ENCODE assay signal across 17 mouse cellular contexts in genomic region chr19:3589968-3590367, GRCm38 (mm10). TPM values are rescaled to one million over a fixed set of nuclear protein-coding genes. Genes with fewer than 3 reads are reported as not detected.
DNase-seq lines count a peak whose midpoint lies in the region; ATAC-seq and TF ChIP-seq lines count a peak whose summit lies in the region.
"Had no signal": no experiment of that assay in that cellular context is flagged by ENCODE, and none has a peak within 500 bp of the region (broad histone marks: within the 10 kb centered on the region; RNA-seq: fewer than 3 reads in every experiment).

No protein-coding gene starts in this region.

- TF ChIP-seq RAD21 in MEL (IDR thresholded peaks at IDR 0.05; ENCODE audit: low read depth, low read length), result no peak

- no peak for TF ChIP-seq POLR2A in MEL (IDR thresholded peaks at IDR 0.05; ENCODE audit: control insufficient read depth in 1 of 2, insufficient read depth in 1 of 2, low read depth in 1 of 2, low read length in 2 of 2, poor library complexity in 1 of 2)

- peak overlapping the region; percentile 41 for H3K9ac ChIP-seq in MEL (ENCODE audit: control insufficient read depth, low read depth, low read length, poor library complexity, severe bottlenecking)
- H3K9ac ChIP-seq in liver, embryonic 15.5 days, result peak overlapping the region; percentile 12; the same call in 1 of the 2 replicates
- H3K9ac ChIP-seq: embryonic facial prominence, embryonic 13.5 days; forebrain, embryonic 12.5 days; forebrain, postnatal 0 days; hindbrain, embryonic 13.5 days had no signal

- no peak for TF ChIP-seq CTCF in MEL (IDR thresholded peaks at IDR 0.05 in 2 of 3, conservative IDR thresholded peaks at IDR 0.05 in 1 of 3; ENCODE audit: control insufficient read depth in 1 of 3, insufficient read depth in 1 of 3, low read depth in 2 of 3, low read length in 3 of 3, poor library complexity in 1 of 3, severe bottlenecking in 1 of 3)

- H3K36me3 ChIP-seq in MEL (ENCODE audit: control insufficient read depth in 1 of 2, insufficient read depth in 2 of 2, low read length in 2 of 2), result peaks cover 0 to 17% of the 10 kb centered on the region in 2 experiments; a peak in 2 of 4 replicates
- peaks cover 64% of the 10 kb centered on the region for H3K36me3 ChIP-seq in liver, embryonic 15.5 days (replicated peaks)

- 38% methylated on average over 4 of the region's 4 CpGs for WGBS in liver, embryonic 15.5 days (ENCODE audit: insufficient replicate concordance)

- H3K27ac ChIP-seq in MEL (ENCODE audit: control insufficient read depth, low read depth, low read length), result peak overlapping the region; percentile 75
- peak overlapping the region; percentile 55 for H3K27ac ChIP-seq in liver, embryonic 15.5 days (replicated peaks)
- H3K27ac ChIP-seq: embryonic facial prominence, embryonic 13.5 days; forebrain, embryonic 12.5 days; hindbrain, embryonic 13.5 days; hindbrain, postnatal 0 days had no signal

- H3K27me3 ChIP-seq in MEL (ENCODE audit: control insufficient read depth in 1 of 2, insufficient read depth in 2 of 2, low read length in 2 of 2), result no peaks in the 10 kb centered on the region
- no peaks in the 10 kb centered on the region for H3K27me3 ChIP-seq in liver, embryonic 15.5 days
- H3K27me3 ChIP-seq: embryonic facial prominence, embryonic 13.5 days; forebrain, embryonic 12.5 days; hindbrain, embryonic 13.5 days had no signal

- no peak for DNase-seq in MEL (ENCODE audit: low read depth, low spot score)
- DNase-seq in Muller cell, postnatal 12 days (ENCODE audit: inconsistent ontology term), result no peak
- DNase-seq: adrenal gland, postnatal 14 days; cerebellum, adult 11-12 months; cerebellum, adult 9-10 months; cerebellum, postnatal 25 days; forebrain, postnatal 0 days; gastrocnemius, postnatal 36 days; heart, postnatal 10 days had no signal

- peak overlapping the region in 1 of 2 experiments; percentile 19; a peak in 1 of 4 replicates for H3K4me3 ChIP-seq in MEL (ENCODE audit: control insufficient read depth in 1 of 2, insufficient read depth in 1 of 2, low read depth in 2 of 2, low read length in 2 of 2)
- no peak overlapping the region for H3K4me3 ChIP-seq in liver, embryonic 15.5 days (replicated peaks)
- H3K4me3 ChIP-seq: embryonic facial prominence, embryonic 13.5 days; forebrain, embryonic 12.5 days; hindbrain, embryonic 13.5 days had no signal

- H3K9me3 ChIP-seq in MEL (replicated peaks; ENCODE audit: insufficient read depth, low read length), result no peaks in the 10 kb centered on the region
- H3K9me3 ChIP-seq in liver, embryonic 15.5 days (replicated peaks), result no peaks in the 10 kb centered on the region
- H3K9me3 ChIP-seq: embryonic facial prominence, embryonic 13.5 days; forebrain, embryonic 12.5 days; hindbrain, embryonic 13.5 days had no signal

- H3K79me2 ChIP-seq in MEL (ENCODE audit: control insufficient read depth, insufficient read depth, low read length, poor library complexity), result no peaks in the 10 kb centered on the region

- TF ChIP-seq EP300 in MEL (IDR thresholded peaks at IDR 0.05; ENCODE audit: low read depth in 1 of 2, low read length in 2 of 2), result peak in 1 of 2 experiments; percentile 33; a peak in 1 of 4 replicates

- H3K4me1 ChIP-seq in MEL (ENCODE audit: control insufficient read depth in 1 of 2, insufficient read depth in 2 of 2, low read length in 2 of 2), result peaks cover 11 to 16% of the 10 kb centered on the region in 2 experiments
- peaks cover 18% of the 10 kb centered on the region for H3K4me1 ChIP-seq in liver, embryonic 15.5 days (replicated peaks)
- H3K4me1 ChIP-seq: embryonic facial prominence, embryonic 13.5 days; forebrain, embryonic 12.5 days; hindbrain, embryonic 13.5 days had no signal

- peak overlapping the region; percentile 13; the same call in 1 of the 2 replicates for H3K4me2 ChIP-seq in liver, embryonic 15.5 days
- H3K4me2 ChIP-seq: embryonic facial prominence, embryonic 13.5 days; forebrain, embryonic 12.5 days; hindbrain, embryonic 13.5 days had no signal

- ATAC-seq in common myeloid progenitor, adult 5-6 weeks (replicated peaks; ENCODE audit: low read depth, poor library complexity, severe bottlenecking), result peak; percentile 8; the same call in 1 of the 2 replicates
- ATAC-seq in liver, embryonic 15.5 days (ENCODE audit: insufficient read depth), result peak; percentile 51
- peak; percentile 59 for ATAC-seq in megakaryocyte-erythroid progenitor cell, adult 5-6 weeks (replicated peaks; ENCODE audit: low FRiP score, low TSS enrichment, poor library complexity, severe bottlenecking)
- no peak for ATAC-seq in monocyte, adult 5-6 weeks (replicated peaks; ENCODE audit: insufficient number of reproducible peaks, low FRiP score, low TSS enrichment, poor library complexity, severe bottlenecking)
- ATAC-seq: forebrain, postnatal 0 days; hindbrain, postnatal 0 days had no signal

TF ChIP-seq in MEL, 35 proteins besides CTCF, POLR2A, EP300 and RAD21:
- TF ChIP-seq TCF12 (IDR thresholded peaks at IDR 0.05; ENCODE audit: low read depth, low read length), result 0 out of 2 replicates have a peak, but pooled peaks have one; percentile 43
- peak; percentile 96; the same call in 1 of the 2 replicates for TF ChIP-seq UBTF (IDR thresholded peaks at IDR 0.05; ENCODE audit: borderline replicate concordance, insufficient read depth, low read depth, low read length)
- TF ChIP-seq SIN3A (IDR thresholded peaks at IDR 0.05; ENCODE audit: low read length), result no peak; the same call in none of the 2 replicates
- no peak; the same call in none of the 2 replicates for TF ChIP-seq MXI1 (IDR thresholded peaks at IDR 0.05; ENCODE audit: low read depth, low read length)
- TF ChIP-seq TAL1 (IDR thresholded peaks at IDR 0.05; ENCODE audit: low read length), result no peak
- TF ChIP-seq MAX (IDR thresholded peaks at IDR 0.05; ENCODE audit: low read length), result peak; percentile 1; the same call in 1 of the 2 replicates
- peak; percentile 94 for TF ChIP-seq TBP (IDR thresholded peaks at IDR 0.05; ENCODE audit: low read depth, low read length)
- no peak for TF ChIP-seq JUND (IDR thresholded peaks at IDR 0.05; ENCODE audit: low read depth, low read length)

RNA-seq across cellular contexts. Expression of gene Ppp6r3, which starts 14.4 kb away (rescaled TPM):
- total RNA-seq in MEL (2012; rRNA removed), result 49.4 and 55.5 TPM in 2 replicates
- polyA plus RNA-seq in MEL (2012; ENCODE audit: insufficient read depth in 1 of 2, insufficient read length in 2 of 2, low read depth in 1 of 2, low replicate concordance in 2 of 2, missing spikeins in 1 of 2), result 100 to 1,000 TPM in 1 of 2 experiments, 10 to 100 TPM in 1; 70.0 to 135 TPM
- total RNA-seq in common myeloid progenitor, adult 5-6 weeks (2017), result 92.6 and 111 TPM in 2 replicates
- 22.4 and 24.6 TPM in 2 replicates for polyA plus RNA-seq in liver, embryonic 15.5 days (2015; fragmentation: Nextera tagmentation; extraction: Ambion mirVana)
- 91.4 and 100 TPM in 2 replicates for total RNA-seq in megakaryocyte-erythroid progenitor cell, adult 5-6 weeks (2014; fragmentation: Nextera tagmentation)
- 90.3 and 96.6 TPM in 2 replicates for total RNA-seq in megakaryocyte-erythroid progenitor cell, adult 5-6 weeks (2017)
- 90.3 to 128 TPM (median 101 TPM) in 3 replicates for total RNA-seq in monocyte, adult 5-6 weeks (2017)
